Mouse (Mus musculus) forebrain, embryonic 13.5 days (tissue): Measurements from ENCODE around the gene Gstz1. TPM values are rescaled to one million over a fixed set of nuclear protein-coding genes. Genes with fewer than 3 reads are reported as not detected.
"Not testable (repeated sequence)": the region's sequence is repeated elsewhere in the genome, so short reads cannot be mapped to it uniquely, and the experiment has no call there.

Experiments used
- ATAC-seq: fragments of 200-750 bp; cut with Nextera tagmentation; 2 replicates; pipeline ENCODE4 v1.8.0; 2017
- H3K27ac ChIP-seq: fragments of 300-500 bp; sonication (generic); 2 replicates; pipeline ENCODE4 v1.5.1; 2015; ENCODE audit warnings: inconsistent platforms, mild to moderate bottlenecking, moderate library complexity
- H3K27me3 ChIP-seq: fragments of 300-500 bp; sonication (generic); 2 replicates; pipeline ENCODE4 v1.6.1; 2015; ENCODE audit warnings: mild to moderate bottlenecking, inconsistent platforms
- H3K36me3 ChIP-seq: fragments of 300-500 bp; sonication (generic); 2 replicates; pipeline ENCODE4 v1.6.1; 2015; ENCODE audit warnings: mild to moderate bottlenecking, inconsistent platforms; ENCODE audit not compliant: poor library complexity, severe bottlenecking
- H3K4me1 ChIP-seq: fragments of 300-500 bp; sonication (generic); 2 replicates; pipeline ENCODE4 v1.6.1; 2015; ENCODE audit warnings: inconsistent platforms
- H3K4me2 ChIP-seq: fragments of 300-500 bp; sonication (generic); 2 replicates; pipeline ENCODE4 v1.6.1; 2015; ENCODE audit warnings: inconsistent platforms, mild to moderate bottlenecking, moderate library complexity
- H3K4me3 ChIP-seq: fragments of 300-500 bp; sonication (generic); 2 replicates; pipeline ENCODE4 v1.5.1; 2015; ENCODE audit warnings: mild to moderate bottlenecking, inconsistent platforms
- H3K9ac ChIP-seq: fragments of 300-500 bp; sonication (generic); 2 replicates; pipeline ENCODE4 v1.6.1; 2015; ENCODE audit warnings: mild to moderate bottlenecking, inconsistent platforms
- H3K9me3 ChIP-seq: fragments of 300-500 bp; sonication (generic); replicated peaks from 2 replicates; pipeline ENCODE4 v1.6.1; 2016; ENCODE audit warnings: inconsistent platforms
- WGBS: fragments of 180-500 bp; shearing (Covaris S2); methylation state at CpG from one replicate; pipeline ENCODE4 v1.1.7; 2015; 5-methylcytosine and 5-hydroxymethylcytosine counted together
- polyA plus RNA-seq: library from polyadenylated mRNA; unstranded; fragments of >200 nt; fragmentation: Nextera tagmentation; extraction: Ambion mirVana; gene quantifications from 2 replicates; pipeline ENCODE4 v1.2.1, GENCODE M21; 2015

The Gstz1 gene
- polyA plus RNA-seq, 1 experiment from 2014 or later = 27.2 TPM

DNA sequence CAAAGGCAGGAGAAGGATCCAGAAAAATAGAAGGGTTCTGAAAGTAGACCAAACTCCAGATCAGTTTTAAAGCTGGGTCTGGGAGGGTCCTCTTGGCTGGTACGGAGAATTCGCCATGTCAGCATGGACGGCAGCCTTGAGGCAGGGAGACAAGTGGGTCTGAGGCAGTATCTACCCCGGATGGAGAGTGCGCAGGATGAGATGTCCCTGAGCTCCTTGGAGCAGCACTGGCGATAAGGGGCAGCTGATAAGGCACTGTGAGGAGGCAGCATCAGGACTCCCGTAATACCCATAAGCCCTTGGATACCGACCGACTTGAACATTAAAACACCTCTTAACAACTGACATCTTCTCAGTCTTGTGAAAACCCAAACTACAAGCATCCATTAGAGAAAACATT, 14.2 kb upstream of the Gstz1 start:
- no peak overlapping the region for H3K27ac ChIP-seq
- H3K4me1 ChIP-seq = peaks cover 15% of the 10 kb centered on the region
- no peak overlapping the region for H3K4me3 ChIP-seq
- H3K9ac ChIP-seq = no peak overlapping the region
- no peak overlapping the region for H3K4me2 ChIP-seq
- H3K9me3 ChIP-seq = no peaks in the 10 kb centered on the region
- H3K27me3 ChIP-seq = no peaks in the 10 kb centered on the region
- WGBS = 94% methylated on average over 9 of the region's 9 CpGs
- ATAC-seq = no peak
- H3K36me3 ChIP-seq = peaks cover 53% of the 10 kb centered on the region

DNA sequence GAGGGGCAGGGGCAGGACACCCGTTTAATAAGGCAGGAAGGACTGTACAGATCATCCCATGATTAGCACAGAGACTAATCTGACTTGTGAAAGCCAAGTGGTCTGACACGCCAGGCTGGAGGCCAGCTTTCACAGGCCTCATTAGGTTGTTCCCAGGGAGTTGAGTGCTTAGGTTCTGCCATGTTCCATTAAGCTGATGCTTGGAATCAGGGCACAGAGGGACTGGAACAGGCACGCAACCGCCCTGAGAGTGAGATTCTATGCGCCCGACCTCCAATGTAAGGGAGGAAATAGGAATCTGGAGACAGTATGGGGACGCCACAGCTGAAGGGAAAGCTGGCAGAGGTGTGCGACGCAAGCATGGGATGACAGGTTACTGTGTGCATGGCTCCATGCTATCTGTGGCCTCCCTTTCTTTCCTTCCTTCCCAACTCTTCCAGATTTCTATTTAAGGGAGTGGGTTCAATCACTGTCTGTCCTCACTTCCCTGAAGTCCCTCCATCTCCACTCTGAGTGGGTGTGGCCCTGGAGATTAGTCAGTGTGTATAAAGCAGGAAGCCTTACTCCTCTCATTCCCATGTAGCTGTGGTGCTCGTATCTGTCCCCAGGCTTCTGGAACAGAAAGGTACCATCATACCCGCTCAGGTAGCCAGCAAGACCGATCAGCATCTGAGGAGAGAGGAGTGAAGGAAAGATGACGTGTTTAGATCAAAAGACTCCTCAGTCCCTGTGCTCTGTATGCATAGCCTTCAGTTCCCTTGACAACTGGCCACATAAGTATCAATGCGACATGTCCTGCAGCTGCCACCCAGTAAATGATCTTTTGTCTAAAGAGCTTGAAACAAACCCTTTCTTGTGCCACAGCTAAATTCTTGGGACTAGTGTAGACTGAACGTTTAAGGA, 9.3 kb upstream of the Gstz1 start:
- no peak overlapping the region for H3K9ac ChIP-seq
- no peak overlapping the region for H3K4me2 ChIP-seq
- ATAC-seq = peak; percentile 59; the same call in 1 of the 2 replicates
- WGBS = 64% methylated on average over 15 of the region's 15 CpGs
- no peaks in the 10 kb centered on the region for H3K27me3 ChIP-seq
- H3K36me3 ChIP-seq = peaks cover 26% of the 10 kb centered on the region
- H3K27ac ChIP-seq = peak overlapping the region; percentile 60
- H3K4me3 ChIP-seq = no peak overlapping the region
- H3K9me3 ChIP-seq = no peaks in the 10 kb centered on the region
- peaks cover 7% of the 10 kb centered on the region; the same call in 1 of the 2 replicates for H3K4me1 ChIP-seq

DNA sequence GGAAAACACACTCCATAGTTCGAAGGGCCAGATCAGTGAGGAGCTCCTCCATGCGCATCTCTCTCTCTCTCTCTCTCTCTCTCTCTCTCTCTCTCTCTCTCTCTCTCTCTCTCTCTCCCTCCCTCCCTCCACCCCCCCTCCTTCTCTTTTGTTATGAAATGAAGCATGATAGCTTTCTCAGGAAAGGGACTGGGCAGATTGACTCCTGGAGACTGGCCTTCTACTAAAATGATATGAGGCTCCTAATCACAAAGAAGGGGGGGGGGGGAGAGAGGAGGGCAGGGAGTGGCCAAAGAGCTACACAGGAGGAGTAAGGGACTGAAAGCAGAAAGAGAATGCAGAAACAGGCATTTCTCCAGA, 8.6 kb upstream of the Gstz1 start:
- no peaks in the 10 kb centered on the region for H3K9me3 ChIP-seq
- H3K9ac ChIP-seq = no peak overlapping the region
- peaks cover 21% of the 10 kb centered on the region for H3K36me3 ChIP-seq
- H3K27me3 ChIP-seq = no peaks in the 10 kb centered on the region
- peak; percentile 33; the same call in 1 of the 2 replicates for ATAC-seq
- peak overlapping the region; percentile 60 for H3K27ac ChIP-seq
- 57% methylated on average over 2 of the region's 2 CpGs for WGBS
- H3K4me1 ChIP-seq = peaks cover 7% of the 10 kb centered on the region; the same call in 1 of the 2 replicates
- H3K4me2 ChIP-seq = no peak overlapping the region
- H3K4me3 ChIP-seq = no peak overlapping the region

DNA sequence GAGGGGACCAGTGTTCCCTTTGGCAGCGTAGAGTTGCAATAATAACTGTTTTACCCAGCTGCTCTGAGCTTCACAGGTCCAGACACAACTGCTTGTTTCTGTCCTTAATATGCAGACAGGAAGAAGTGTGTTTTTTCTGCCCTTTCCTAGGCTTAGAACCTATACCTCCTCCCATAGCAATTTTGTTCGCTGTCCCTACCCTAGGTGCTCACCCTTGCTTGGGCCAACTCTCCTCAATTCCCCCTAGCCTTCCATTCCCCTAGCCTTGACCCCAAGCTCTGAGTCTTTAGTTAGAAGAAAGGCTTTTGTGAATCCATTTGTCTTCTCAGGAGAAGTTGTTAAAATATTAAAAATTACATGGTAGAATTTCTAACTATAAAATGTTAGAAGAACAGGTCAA, 8.2 kb upstream of the Gstz1 start:
- Histone ChIP-seq H3K36me3 (peaks cover 18% of the 10 kb centered on the region), H3K4me3 (no peak overlapping the region), H3K9me3 (no peaks in the 10 kb centered on the region), H3K4me1 (peaks cover 7% of the 10 kb centered on the region; the same call in 1 of the 2 replicates), H3K27ac (no peak overlapping the region), H3K9ac (no peak overlapping the region), H3K4me2 (no peak overlapping the region), H3K27me3 (no peaks in the 10 kb centered on the region)
- 0 out of 2 replicates have a peak, but pooled peaks have one; percentile 10 for ATAC-seq
- WGBS = 42% methylated on average over 2 of the region's 2 CpGs

DNA sequence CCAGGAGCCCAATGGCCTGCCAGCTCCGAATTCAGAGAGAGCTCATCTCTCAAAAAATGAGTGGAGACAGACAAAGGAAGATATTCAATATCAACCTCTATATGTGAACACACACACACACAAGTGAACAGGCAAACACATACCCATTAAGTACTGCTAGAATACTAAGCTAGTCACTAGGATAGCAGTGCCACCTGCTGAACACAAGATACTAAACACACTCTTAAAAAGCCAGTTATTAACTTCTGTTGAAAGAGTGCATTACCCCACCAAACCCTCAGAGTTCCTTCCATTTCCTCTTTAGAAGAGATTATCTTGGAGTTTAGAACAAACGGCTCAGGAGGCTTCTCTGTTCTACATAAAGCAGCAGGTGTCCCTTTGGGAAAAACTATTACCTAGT, 4.8 kb upstream of the Gstz1 start:
- Histone ChIP-seq H3K4me3 (no peak overlapping the region), H3K4me1 (peaks cover 17% of the 10 kb centered on the region), H3K36me3 (0 out of 2 replicates have a peak, but pooled peaks cover 8% of the 10 kb centered on the region), H3K27ac (no peak overlapping the region), H3K9ac (no peak overlapping the region), H3K4me2 (no peak overlapping the region), H3K9me3 (no peaks in the 10 kb centered on the region), H3K27me3 (no peaks in the 10 kb centered on the region)
- ATAC-seq = no peak
- 81% methylated on average over 2 of the region's 2 CpGs for WGBS

DNA sequence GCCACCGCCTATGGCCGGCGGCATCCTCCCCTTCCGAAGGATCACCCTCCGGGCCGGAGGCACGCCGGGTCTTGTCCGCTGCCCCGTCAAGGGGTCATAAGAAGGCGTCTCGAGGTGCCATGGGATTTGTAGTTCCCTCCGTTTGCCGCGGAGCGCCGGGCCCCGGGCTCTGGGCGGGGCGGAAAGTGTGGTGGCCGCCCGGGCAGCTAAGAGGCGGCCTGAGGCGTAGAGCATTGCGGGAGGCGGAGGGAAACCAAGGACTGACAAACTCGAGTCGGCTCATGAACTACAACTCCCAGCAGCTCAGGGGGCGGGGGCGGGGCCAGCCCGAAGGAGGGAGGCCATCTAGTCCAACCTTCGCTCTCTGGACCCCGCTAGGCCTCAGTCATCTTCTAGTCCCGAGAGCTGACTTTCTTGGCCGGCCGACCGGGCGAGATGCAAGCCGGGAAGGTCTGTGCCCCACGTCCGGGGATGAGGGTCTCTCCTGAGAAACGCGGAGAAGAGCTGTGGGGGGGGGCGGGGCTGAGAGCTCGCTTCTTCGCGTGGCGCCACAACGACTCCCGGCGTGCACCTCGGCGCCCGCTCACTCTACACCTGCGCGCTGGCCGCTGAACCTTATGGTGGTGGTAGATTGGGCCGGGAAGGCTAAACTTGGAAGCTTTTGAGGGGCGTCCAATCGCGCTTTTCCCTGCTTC, 577 bp downstream of the Gstz1 start, which contains the start of gene Pomt2:
Pomt2 (minus strand) TSS at position 574 of the 695 bp plus-strand sequence.
- Histone ChIP-seq H3K4me3 (peak within 1 kb of the TSS; percentile 78), H3K9me3 (peaks cover 7% of the 10 kb centered on the region; the same call in 1 of the 2 replicates), H3K4me1 (peaks cover 17% of the 10 kb centered on the region), H3K27me3 (no peaks in the 10 kb centered on the region), H3K27ac (peak within 1 kb of the TSS; percentile 92), H3K9ac (peak within 1 kb of the TSS; percentile 80), H3K4me2 (peak within 1 kb of the TSS; percentile 66), H3K36me3 (peaks cover 9% of the 10 kb centered on the region)
- under 1% methylated on average over 61 of the region's 61 CpGs for WGBS
- ATAC-seq = peak; percentile 97

DNA sequence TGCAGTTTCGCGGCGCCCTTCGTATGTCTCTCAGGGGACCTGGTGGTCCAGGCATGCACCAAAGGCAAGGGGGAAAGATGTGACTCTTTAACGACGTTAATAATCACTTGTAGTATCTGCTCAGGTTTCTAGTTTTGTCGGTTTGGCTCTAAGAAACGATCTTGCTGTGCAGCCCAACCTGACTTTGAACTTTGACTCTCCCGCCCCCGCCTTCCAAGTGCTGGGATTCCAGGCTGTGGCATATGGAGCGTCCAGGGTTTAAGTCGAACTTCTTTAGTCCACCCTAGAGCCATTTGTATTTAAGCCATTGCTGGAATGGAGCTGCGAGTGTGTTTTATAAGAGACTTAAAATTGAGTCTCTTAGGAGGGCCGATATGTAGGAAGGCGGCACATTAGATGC, 1.2 kb downstream of the Gstz1 start:
- Histone ChIP-seq H3K4me1 (peaks cover 17% of the 10 kb centered on the region), H3K36me3 (peaks cover 9% of the 10 kb centered on the region), H3K9me3 (peaks cover 7% of the 10 kb centered on the region; the same call in 1 of the 2 replicates), H3K4me3 (peak overlapping the region; percentile 78), H3K9ac (peak overlapping the region; percentile 80), H3K27ac (peak overlapping the region; percentile 92), H3K27me3 (no peaks in the 10 kb centered on the region), H3K4me2 (peak overlapping the region; percentile 66)
- no peak for ATAC-seq
- WGBS = 14% methylated on average over 15 of the region's 15 CpGs

DNA sequence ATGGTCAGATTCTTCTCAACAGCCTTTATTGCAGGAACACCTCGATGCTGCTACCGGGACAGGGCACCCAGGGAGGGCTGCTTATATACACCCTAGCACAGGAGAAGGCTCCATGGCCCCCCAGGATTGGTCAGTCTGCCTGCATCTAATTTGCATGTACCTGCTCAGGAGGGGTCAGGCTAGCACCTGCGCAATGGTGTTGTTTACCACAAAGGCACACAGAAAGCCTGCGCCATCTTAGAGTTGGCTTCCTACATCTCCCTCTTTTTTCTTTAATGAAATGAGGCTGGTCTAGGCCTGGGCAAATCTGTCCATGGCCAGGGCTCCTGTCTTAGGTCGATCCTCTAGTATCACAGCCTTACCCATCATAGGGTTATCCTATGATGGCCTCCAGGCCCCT, 2.5 kb downstream of the Gstz1 start:
- Histone ChIP-seq H3K36me3 (peaks cover 9% of the 10 kb centered on the region), H3K9ac (no peak overlapping the region), H3K9me3 (peaks cover 7% of the 10 kb centered on the region; the same call in 1 of the 2 replicates), H3K27me3 (no peaks in the 10 kb centered on the region), H3K27ac (no peak overlapping the region), H3K4me1 (peaks cover 17% of the 10 kb centered on the region), H3K4me2 (no peak overlapping the region), H3K4me3 (no peak overlapping the region)
- WGBS = 100% methylated on average over 5 of the region's 5 CpGs
- no peak for ATAC-seq

DNA sequence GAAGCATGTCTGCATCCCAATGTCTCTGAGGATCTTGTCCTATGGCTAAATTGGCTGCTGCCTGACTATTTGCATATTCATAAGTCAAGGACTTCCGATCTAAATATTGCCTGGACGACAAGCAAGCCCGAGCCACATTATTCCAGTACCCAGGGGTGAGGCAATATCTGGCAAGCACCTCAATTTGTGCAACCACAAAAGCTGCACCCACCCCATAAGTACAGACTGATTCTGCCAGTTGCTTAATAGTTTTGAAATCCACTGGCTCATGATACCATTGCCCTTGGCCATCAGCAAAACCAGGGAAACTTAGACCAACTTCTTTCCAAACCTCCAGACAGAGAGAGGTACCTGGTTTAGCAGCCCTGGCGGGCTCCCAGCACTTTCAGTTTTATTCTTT, 7.5 kb downstream of the Gstz1 start:
- not testable (repeated sequence) for ATAC-seq, H3K27ac ChIP-seq, H3K27me3 ChIP-seq, H3K4me1 ChIP-seq, H3K4me3 ChIP-seq, H3K9ac ChIP-seq, H3K4me2 ChIP-seq, H3K9me3 ChIP-seq
- 88% methylated on average over 4 of the region's 4 CpGs for WGBS
- H3K36me3 ChIP-seq = peaks cover 18% of the 10 kb centered on the region

DNA sequence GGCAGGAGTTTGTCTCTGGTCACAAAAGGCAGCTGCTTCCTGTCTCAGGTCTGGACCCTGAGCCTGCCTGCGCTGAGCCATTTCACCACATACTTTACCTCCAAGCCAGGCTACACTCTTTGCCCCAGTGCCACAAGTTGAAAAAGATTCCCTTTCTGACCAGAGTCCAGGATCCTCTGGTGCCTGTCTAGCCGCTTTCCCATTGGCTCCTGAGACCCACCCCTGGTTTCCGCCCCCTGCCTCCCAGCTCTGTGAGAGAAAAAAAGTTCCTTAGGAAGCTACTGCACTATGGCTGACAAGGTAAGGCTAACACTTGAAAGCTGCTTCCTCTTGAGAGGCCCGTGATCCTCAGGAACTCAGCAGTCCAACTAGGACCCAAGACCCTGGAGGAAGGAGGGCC, 10.4 kb downstream of the Gstz1 start:
- WGBS = 57% methylated on average over 4 of the region's 4 CpGs
- H3K27ac ChIP-seq = no peak overlapping the region
- H3K4me3 ChIP-seq = no peak overlapping the region
- no peak for ATAC-seq
- H3K4me1 ChIP-seq = no peaks in the 10 kb centered on the region
- peaks cover 20% of the 10 kb centered on the region for H3K36me3 ChIP-seq
- no peaks in the 10 kb centered on the region for H3K27me3 ChIP-seq
- H3K4me2 ChIP-seq = no peak overlapping the region
- H3K9me3 ChIP-seq = no peaks in the 10 kb centered on the region
- no peak overlapping the region for H3K9ac ChIP-seq

DNA sequence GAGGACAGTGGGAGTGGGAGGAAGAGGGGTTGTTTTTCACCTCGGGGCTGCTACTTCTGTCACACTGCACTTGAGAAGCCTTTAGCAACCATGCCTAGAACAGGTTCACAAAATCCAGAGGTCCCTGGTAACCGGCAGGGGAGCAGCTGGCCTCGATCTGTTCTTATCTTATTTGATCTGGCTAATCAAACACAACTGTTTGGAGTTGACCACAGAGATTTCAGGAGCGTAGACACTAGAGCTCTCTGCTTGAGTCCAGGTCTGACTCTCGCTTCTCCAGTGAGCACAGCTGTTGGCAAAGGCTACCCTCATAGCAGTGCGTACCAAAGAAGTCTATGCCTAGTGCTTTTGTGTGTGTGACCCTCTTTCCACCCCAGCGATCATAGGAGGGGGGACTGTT, 11.1 kb downstream of the Gstz1 start:
- peaks cover 22% of the 10 kb centered on the region for H3K36me3 ChIP-seq
- no peaks in the 10 kb centered on the region for H3K4me1 ChIP-seq
- H3K9me3 ChIP-seq = no peaks in the 10 kb centered on the region
- no peaks in the 10 kb centered on the region for H3K27me3 ChIP-seq
- H3K4me2 ChIP-seq = no peak overlapping the region
- WGBS = 82% methylated on average over 7 of the region's 7 CpGs
- H3K4me3 ChIP-seq = no peak overlapping the region
- ATAC-seq = no peak
- no peak overlapping the region for H3K27ac ChIP-seq
- H3K9ac ChIP-seq = no peak overlapping the region

DNA sequence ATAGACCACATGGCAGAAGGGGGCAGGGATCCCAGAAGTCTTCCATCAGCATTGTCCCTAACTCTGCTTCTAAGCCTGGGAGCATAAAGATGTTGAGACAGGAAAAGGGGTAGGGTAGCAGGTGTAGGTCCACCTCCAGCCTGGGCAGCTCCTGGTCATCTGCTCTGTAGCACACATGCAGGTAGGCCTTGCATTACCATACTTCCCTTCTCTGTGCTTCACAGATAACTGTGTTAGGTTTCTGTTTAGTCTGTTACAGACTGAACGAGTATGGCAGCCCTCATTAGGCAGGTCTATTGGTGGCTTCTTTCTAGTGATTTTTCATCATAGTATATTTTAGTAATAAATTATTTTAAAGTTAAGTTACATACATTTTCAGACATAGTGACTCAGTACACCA, 13.3 kb downstream of the Gstz1 start:
- no peak for ATAC-seq
- WGBS = 86% methylated on average over 1 of the region's 1 CpGs
- Histone ChIP-seq H3K9ac (no peak overlapping the region), H3K27me3 (no peaks in the 10 kb centered on the region), H3K27ac (no peak overlapping the region), H3K4me3 (no peak overlapping the region), H3K4me2 (no peak overlapping the region), H3K36me3 (peaks cover 30% of the 10 kb centered on the region), H3K4me1 (no peaks in the 10 kb centered on the region), H3K9me3 (no peaks in the 10 kb centered on the region)
